Mouse (Mus musculus) midbrain, postnatal 0 days (tissue): ENCODE measurements at regions not wholly inside any gene's neighbourhood (a gene's known extent, or its start where the extent isn't known, plus 50 kb on each side); places are given as distances from the start of the nearest gene placed in this dataset.
A peak's percentile ranks its signal among the peaks of the same experiment; 100 is the strongest.

ENCODE experiments used
- ATAC-seq: fragments of 200-750 bp; cut with Nextera tagmentation; 2 replicates; pipeline ENCODE4 v1.8.0; 2017; ENCODE audit warnings: moderate number of reproducible peaks, mild to moderate bottlenecking, moderate TSS enrichment, moderate library complexity; ENCODE audit not compliant: low FRiP score
- DNase-seq: peaks from one replicate; pipeline ENCODE4 v3.0.0-alpha.2; 2015; ENCODE audit warnings: low spot score
- H3K27ac ChIP-seq: fragments of 300-500 bp; sonication (generic); 2 replicates; pipeline ENCODE4 v1.5.1; 2014; ENCODE audit warnings: low read depth, mild to moderate bottlenecking, low read length, mixed read lengths
- H3K27me3 ChIP-seq: fragments of 300-500 bp; sonication (generic); 2 replicates; pipeline ENCODE4 v1.6.1; 2014; ENCODE audit warnings: low read length, control low read depth, mixed read lengths; ENCODE audit not compliant: insufficient read depth
- H3K36me3 ChIP-seq: fragments of 300-500 bp; sonication (generic); 2 replicates; pipeline ENCODE4 v1.6.1; 2014; ENCODE audit warnings: low read length, control low read depth, mixed read lengths; ENCODE audit not compliant: insufficient read depth
- H3K4me1 ChIP-seq: fragments of 300-500 bp; sonication (generic); 2 replicates; pipeline ENCODE4 v1.6.1; 2014; ENCODE audit warnings: mild to moderate bottlenecking, control low read depth, antibody characterized with exemption, low read length, mixed read lengths; ENCODE audit not compliant: insufficient read depth
- H3K4me2 ChIP-seq: fragments of 300-500 bp; sonication (generic); 2 replicates; pipeline ENCODE4 v1.6.1; 2014; ENCODE audit warnings: low read depth, mild to moderate bottlenecking, low read length, mixed read lengths; ENCODE audit not compliant: poor library complexity, severe bottlenecking
- H3K4me3 ChIP-seq: fragments of 300-500 bp; sonication (generic); 2 replicates; pipeline ENCODE4 v1.5.1; 2014; ENCODE audit warnings: low read depth, mild to moderate bottlenecking, low read length, moderate library complexity
- H3K9ac ChIP-seq: fragments of 300-500 bp; sonication (generic); replicated peaks from 2 replicates; pipeline ENCODE4 v1.6.1; 2014; ENCODE audit warnings: mild to moderate bottlenecking, low read length, moderate library complexity, mixed read lengths; ENCODE audit not compliant: poor library complexity, severe bottlenecking
- H3K9me3 ChIP-seq: fragments of 300-500 bp; sonication (generic); 2 replicates; pipeline ENCODE4 v1.6.1; 2016; ENCODE audit warnings: low read length, control low read depth
- CTCF ChIP-seq: IDR thresholded peaks from 2 replicates; pipeline ENCODE4 v1.5.1; 2016; ENCODE audit warnings: antibody characterized with exemption, mild to moderate bottlenecking
- WGBS: fragments of 180-500 bp; shearing (Covaris S2); extraction: QIAGEN DNeasy Blood & Tissue Kit; methylation state at CpG from one replicate; pipeline ENCODE4 v1.1.7; 2014; 5-methylcytosine and 5-hydroxymethylcytosine counted together

- WGBS = 44% methylated on average over 11 of the region's 11 CpGs
- DNase-seq (peak; percentile 61), ATAC-seq (no peak)
- Histone ChIP-seq H3K27me3 (no peaks in the 10 kb centered on the region), H3K27ac (no peak overlapping the region), H3K4me2 (no peak overlapping the region), H3K4me3 (no peak overlapping the region), H3K36me3 (no peaks in the 10 kb centered on the region), H3K9me3 (no peaks in the 10 kb centered on the region), H3K4me1 (no peaks in the 10 kb centered on the region; the same call in 1 of the 2 replicates), H3K9ac (no peak overlapping the region)
- no peak for TF ChIP-seq CTCF
Observed at GRCm38 (mm10) chr2:166216512-166216865, 61.0 kb upstream of the Sulf2 start.

- Histone ChIP-seq H3K4me1 (no peaks in the 10 kb centered on the region; the same call in 1 of the 2 replicates), H3K4me3 (no peak overlapping the region), H3K27me3 (no peaks in the 10 kb centered on the region), H3K36me3 (no peaks in the 10 kb centered on the region), H3K4me2 (no peak overlapping the region), H3K9me3 (no peaks in the 10 kb centered on the region), H3K27ac (0 out of 2 replicates have a peak overlapping the region, but pooled peaks have one; percentile 18), H3K9ac (no peak overlapping the region)
- peak; percentile 86 for ATAC-seq
- no peak for TF ChIP-seq CTCF
- WGBS = 32% methylated on average over 18 of the region's 18 CpGs
- DNase-seq = peak; percentile 94
Observed at GRCm38 (mm10) chr2:166215610-166216511, 60.4 kb upstream of the Sulf2 start.

- ATAC-seq (no peak), DNase-seq (no peak)
- Histone ChIP-seq H3K27ac (no peak overlapping the region), H3K9me3 (no peaks in the 10 kb centered on the region), H3K27me3 (no peaks in the 10 kb centered on the region), H3K36me3 (no peaks in the 10 kb centered on the region), H3K4me1 (no peaks in the 10 kb centered on the region; the same call in 1 of the 2 replicates), H3K4me3 (no peak overlapping the region), H3K4me2 (no peak overlapping the region), H3K9ac (no peak overlapping the region)
- no peak for TF ChIP-seq CTCF
- WGBS = 42% methylated on average over 7 of the region's 7 CpGs
Observed at GRCm38 (mm10) chr2:166215191-166215590, 59.7 kb upstream of the Sulf2 start.

GRCm38 (mm10) chr2:166207145-166207508 is 51.7 kb upstream of the Sulf2 start:
- no peaks in the 10 kb centered on the region for H3K27me3 ChIP-seq
- DNase-seq = no peak
- WGBS = 78% methylated on average over 3 of the region's 3 CpGs
- H3K4me2 ChIP-seq = no peak overlapping the region
- no peak for ATAC-seq
- H3K9ac ChIP-seq = no peak overlapping the region
- no peaks in the 10 kb centered on the region for H3K4me1 ChIP-seq
- H3K4me3 ChIP-seq = no peak overlapping the region
- no peak for TF ChIP-seq CTCF
- no peaks in the 10 kb centered on the region for H3K36me3 ChIP-seq
- H3K9me3 ChIP-seq = no peaks in the 10 kb centered on the region
- no peak overlapping the region for H3K27ac ChIP-seq

GRCm38 (mm10) chr2:166206396-166207144 is 51.1 kb upstream of the Sulf2 start:
- Histone ChIP-seq H3K4me1 (no peaks in the 10 kb centered on the region), H3K9ac (no peak overlapping the region), H3K4me3 (no peak overlapping the region), H3K27me3 (no peaks in the 10 kb centered on the region), H3K4me2 (no peak overlapping the region), H3K36me3 (no peaks in the 10 kb centered on the region), H3K9me3 (no peaks in the 10 kb centered on the region), H3K27ac (no peak overlapping the region)
- TF ChIP-seq CTCF = no peak
- DNase-seq = peak; percentile 42
- WGBS = 61% methylated on average over 5 of the region's 5 CpGs
- ATAC-seq = no peak
